Mouse (Mus musculus) embryonic fibroblast, embryonic 13.5 days (primary cell): Measurements from ENCODE around the gene Mapk10. TPM values are rescaled to one million over a fixed set of nuclear protein-coding genes. Genes with fewer than 3 reads are reported as not detected.
"Not testable (repeated sequence)": the region's sequence is repeated elsewhere in the genome, so short reads cannot be mapped to it uniquely, and the experiment has no call there.

Experiments
- H3K27ac ChIP-seq: 2 replicates; pipeline ENCODE4 v1.5.1; 2012; ENCODE audit warnings: low read length, control low read depth, inconsistent platforms; ENCODE audit not compliant: insufficient read depth
- H3K4me1 ChIP-seq: 2 replicates; pipeline ENCODE4 v1.6.1; 2011; ENCODE audit warnings: low read length; ENCODE audit not compliant: control insufficient read depth, insufficient read depth
- H3K4me3 ChIP-seq: 2 replicates; pipeline ENCODE4 v1.5.1; 2011; ENCODE audit warnings: mild to moderate bottlenecking, control low read depth, low read length; ENCODE audit not compliant: insufficient read depth
- CTCF ChIP-seq: IDR thresholded peaks from 2 replicates; pipeline ENCODE4 v1.5.1; 2011; ENCODE audit warnings: mild to moderate bottlenecking, control low read depth, low read length, moderate library complexity, borderline replicate concordance; ENCODE audit not compliant: insufficient read depth
- POLR2A ChIP-seq: IDR thresholded peaks from 2 replicates; pipeline ENCODE4 v1.6.1; 2011; ENCODE audit warnings: low read depth, mild to moderate bottlenecking, control low read depth, low read length, moderate library complexity
- polyA plus RNA-seq: library from polyadenylated mRNA; stranded (reverse); fragments of >200 nt; gene quantifications from 2 replicates; pipeline ENCODE4 v1.2.4, GENCODE M21; 2011; ENCODE audit warnings: low read depth; ENCODE audit not compliant: missing spikeins, insufficient read length

Mapk10 gene
- polyA plus RNA-seq, 1 experiment: 0.16 TPM

- TF ChIP-seq POLR2A: no peak
- TF ChIP-seq CTCF: no peak
- H3K4me3 ChIP-seq: no peak overlapping the region
These were observed 232.8 kb downstream of the Mapk10 start for GRCm38 (mm10) chr5:102978382-102978781.

GRCm38 (mm10) chr5:102977138-102977537 lies 234.0 kb downstream of the Mapk10 start:
- no peak for TF ChIP-seq CTCF
- TF ChIP-seq POLR2A: no peak

More at GRCm38 (mm10) chr5:102978382-102978781, 232.8 kb downstream of the Mapk10 start:
- Histone ChIP-seq H3K27ac (no peak overlapping the region), H3K4me1 (no peaks in the 10 kb centered on the region)

GRCm38 (mm10) chr5:102976540-102976939 lies 234.6 kb downstream of the Mapk10 start:
- Histone ChIP-seq H3K27ac (no peak overlapping the region), H3K4me3 (no peak overlapping the region), H3K4me1 (no peaks in the 10 kb centered on the region)
- no peak for TF ChIP-seq POLR2A
- TF ChIP-seq CTCF: no peak

More at GRCm38 (mm10) chr5:102977138-102977537, 234.0 kb downstream of the Mapk10 start:
- Histone ChIP-seq H3K4me1 (no peaks in the 10 kb centered on the region), H3K4me3 (no peak overlapping the region), H3K27ac (no peak overlapping the region)

- Histone ChIP-seq H3K4me3 (no peak overlapping the region), H3K27ac (no peak overlapping the region), H3K4me1 (no peaks in the 10 kb centered on the region)
- TF ChIP-seq POLR2A: no peak
- TF ChIP-seq CTCF: no peak
These were observed 236.7 kb downstream of the Mapk10 start for GRCm38 (mm10) chr5:102974400-102974799.

GRCm38 (mm10) chr5:102964396-102964795 lies 246.7 kb downstream of the Mapk10 start:
- H3K4me3 ChIP-seq: no peak overlapping the region
- no peak overlapping the region for H3K27ac ChIP-seq
- no peaks in the 10 kb centered on the region for H3K4me1 ChIP-seq
- TF ChIP-seq POLR2A (no peak), CTCF (no peak)

- TF ChIP-seq CTCF (no peak), POLR2A (no peak)
- no peaks in the 10 kb centered on the region for H3K4me1 ChIP-seq
- no peak overlapping the region for H3K4me3 ChIP-seq
- no peak overlapping the region for H3K27ac ChIP-seq
These were observed 257.7 kb downstream of the Mapk10 start for GRCm38 (mm10) chr5:102953414-102953813.

- no peaks in the 10 kb centered on the region for H3K4me1 ChIP-seq
- TF ChIP-seq POLR2A (no peak), CTCF (no peak)
- H3K27ac ChIP-seq: no peak overlapping the region
- H3K4me3 ChIP-seq: no peak overlapping the region
These were observed 258.2 kb downstream of the Mapk10 start for GRCm38 (mm10) chr5:102952918-102953317.

GRCm38 (mm10) chr5:102947061-102947711 lies 263.9 kb downstream of the Mapk10 start:
- TF ChIP-seq CTCF (no peak), POLR2A (no peak)
- no peak overlapping the region for H3K4me3 ChIP-seq
- no peak overlapping the region for H3K27ac ChIP-seq
- no peaks in the 10 kb centered on the region for H3K4me1 ChIP-seq

- TF ChIP-seq POLR2A (no peak), CTCF (no peak)
- no peak overlapping the region for H3K27ac ChIP-seq
- H3K4me1 ChIP-seq: no peaks in the 10 kb centered on the region
- H3K4me3 ChIP-seq: no peak overlapping the region
These were observed 264.5 kb downstream of the Mapk10 start for GRCm38 (mm10) chr5:102946625-102947024.

- not testable (repeated sequence) for H3K4me1 ChIP-seq, H3K27ac ChIP-seq, H3K4me3 ChIP-seq
- peak; percentile 17; the same call in 1 of the 2 replicates for TF ChIP-seq CTCF
These were observed 267.1 kb downstream of the Mapk10 start for GRCm38 (mm10) chr5:102943864-102944630.
